Mouse (Mus musculus) gastrocnemius, postnatal 14 days (tissue): ENCODE measurements around the gene Clec18a. TPM values are rescaled to one million over a fixed set of nuclear protein-coding genes. Genes with fewer than 3 reads are reported as not detected.
A peak's percentile ranks its signal among the peaks of the same experiment; 100 is the strongest.
"Not testable (repeated sequence)": the region's sequence is repeated elsewhere in the genome, so short reads cannot be mapped to it uniquely, and the experiment has no call there.

Experiments
- DNase-seq: peaks from one replicate; pipeline ENCODE4 v3.0.0; 2021; ENCODE audit warnings: mixed read lengths
- intact Hi-C: fragments of 180-260 bp; cut with DNase I; formaldehyde crosslinking; loops from one replicate; pipeline ENCODE4 v1.15.1; 2025; ENCODE audit warnings: low total_unique reads
- long read RNA-seq, 2 experiments: library from polyadenylated mRNA; stranded (forward); transcript quantifications; one replicate each; pipeline ENCODE4 v2.0.0; 2021
- total RNA-seq, 2 experiments: library from RNA; stranded (reverse); gene quantifications; 2 replicates each; pipeline ENCODE4 v1.2.3; 2021

Gene Clec18a
- total RNA-seq: under 1 TPM; 0.53 to 0.96 TPM
- long read RNA-seq, experiment 1, partial matches to known transcripts: 0 of 2 reads
- long read RNA-seq, experiment 1, other reads (novel, unspliced or antisense): 2 of 2 reads
- long read RNA-seq, experiment 2: 0 reads

DNA sequence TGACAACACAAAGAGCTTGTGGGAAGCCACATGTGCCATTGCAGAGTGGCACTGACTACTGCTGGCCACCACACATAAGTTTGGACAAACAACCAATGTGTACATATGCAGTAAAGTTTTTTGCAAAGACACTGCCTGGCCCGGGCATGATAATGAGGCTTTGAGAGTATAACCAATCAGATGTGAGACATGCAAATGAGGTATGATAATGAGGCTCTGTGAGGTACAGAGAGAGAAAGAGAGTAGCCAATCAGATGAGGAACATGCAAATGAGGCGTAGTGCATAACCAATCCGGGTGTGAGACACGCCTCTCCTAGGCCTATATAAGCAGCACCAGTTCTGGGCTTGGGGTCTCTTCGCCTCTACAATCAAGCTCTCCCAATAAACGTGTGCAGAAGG lies at the start of gene Clec18a:
Gene Clec18a, minus strand, starts transcription at position 101 of the 400 bp plus-strand sequence.
- intact Hi-C loops, DNase-seq: not testable (repeated sequence)

GRCm38 (mm10) chr8:111130756-111131155 lies 38.5 kb upstream of the Clec18a start:
- intact Hi-C loops: no loop called here
- DNase-seq: no peak

- intact Hi-C loops: no loop called here
- no peak for DNase-seq
These were observed 27.3 kb upstream of the Clec18a start for GRCm38 (mm10) chr8:111119481-111119880.

GRCm38 (mm10) chr8:111114891-111115290 lies 22.7 kb upstream of the Clec18a start:
- no peak for DNase-seq
- intact Hi-C loops: no loop called here

DNA sequence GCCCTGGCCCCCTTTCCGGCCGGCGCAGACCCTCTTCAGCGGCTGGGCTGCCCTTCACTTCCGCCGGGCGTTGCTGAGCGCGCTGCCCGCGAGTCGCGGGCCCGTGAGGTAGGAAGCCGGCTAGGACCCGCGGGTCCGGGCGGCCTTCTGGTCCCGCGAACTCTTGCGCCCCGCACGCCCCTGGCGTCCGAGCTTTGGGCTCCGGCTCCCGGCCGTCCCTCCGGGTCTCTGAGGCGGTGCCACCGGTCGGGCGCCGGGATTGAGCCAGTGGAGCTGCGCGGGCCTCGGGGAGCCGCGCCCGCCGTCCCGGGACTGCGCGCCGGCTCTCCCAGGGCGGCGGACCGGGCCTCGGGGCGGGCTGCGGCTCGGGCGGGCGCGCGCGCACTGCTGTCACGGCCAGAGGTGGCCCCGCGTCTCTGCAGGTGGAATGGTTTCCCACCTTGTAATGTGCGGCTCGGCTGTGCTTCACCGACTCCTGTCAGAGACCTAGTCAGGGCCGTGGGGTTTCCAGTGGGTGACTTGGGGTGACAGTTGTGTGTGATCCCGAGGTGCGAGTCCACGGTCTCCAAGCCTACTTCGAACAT lies 2.6 kb upstream of the Clec18a start:
- DNase-seq: not testable (repeated sequence)
- intact Hi-C loops: loop anchor here (5.0 kb wide), 1 partner anchor 47 kb away; no protein-coding TSS in a partner anchor

DNA sequence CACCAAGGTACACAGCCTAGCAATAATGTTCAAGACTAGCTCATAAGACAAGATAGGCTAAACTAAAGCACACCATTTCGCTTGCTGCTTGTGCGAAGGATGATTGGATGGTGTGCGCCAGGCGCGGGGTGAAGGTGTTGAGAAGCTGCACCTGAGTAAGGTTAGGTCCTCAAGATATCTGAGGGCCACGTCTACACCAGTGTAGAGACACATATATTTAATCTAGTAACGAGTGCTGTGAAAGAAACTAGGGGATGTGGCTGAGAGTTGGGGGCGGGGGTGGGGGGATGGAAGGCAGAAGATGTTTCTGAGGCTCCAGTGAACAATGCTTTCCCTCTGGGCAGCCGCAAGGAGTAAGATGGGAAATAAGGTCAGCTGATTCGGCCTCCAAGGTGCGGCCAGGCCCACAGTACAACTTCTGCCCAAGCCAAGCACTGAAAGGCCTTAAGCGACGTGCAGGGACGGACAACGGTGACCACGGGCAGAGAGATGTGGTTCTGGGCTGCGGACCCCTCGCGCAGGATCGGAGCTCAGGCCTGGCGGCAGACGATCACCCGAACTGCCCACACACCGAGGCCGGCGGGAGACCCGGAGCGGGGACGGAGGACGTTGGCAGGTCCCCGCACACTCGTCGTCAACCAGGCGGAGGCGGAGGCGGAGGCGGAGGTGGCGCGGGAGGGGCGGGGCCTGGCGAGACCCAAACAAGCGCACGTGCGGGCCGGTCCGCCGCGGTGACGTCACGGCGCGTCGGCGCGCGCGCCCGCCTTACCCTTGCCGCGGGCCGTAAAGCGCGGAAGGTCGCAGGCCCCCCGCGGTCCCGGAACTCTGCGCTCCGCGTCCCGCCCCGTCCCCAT lies 1.9 kb upstream of the Clec18a start, which contains the start of gene Pdpr:
Gene Pdpr, plus strand, starts transcription at position 766 of the 854 bp plus-strand sequence.
- intact Hi-C loops: no loop called here
- DNase-seq: peak; percentile 94

GRCm38 (mm10) chr8:111091706-111092105 lies 520 bp downstream of the Clec18a start:
- intact Hi-C loops: no loop called here
- no peak for DNase-seq

DNA sequence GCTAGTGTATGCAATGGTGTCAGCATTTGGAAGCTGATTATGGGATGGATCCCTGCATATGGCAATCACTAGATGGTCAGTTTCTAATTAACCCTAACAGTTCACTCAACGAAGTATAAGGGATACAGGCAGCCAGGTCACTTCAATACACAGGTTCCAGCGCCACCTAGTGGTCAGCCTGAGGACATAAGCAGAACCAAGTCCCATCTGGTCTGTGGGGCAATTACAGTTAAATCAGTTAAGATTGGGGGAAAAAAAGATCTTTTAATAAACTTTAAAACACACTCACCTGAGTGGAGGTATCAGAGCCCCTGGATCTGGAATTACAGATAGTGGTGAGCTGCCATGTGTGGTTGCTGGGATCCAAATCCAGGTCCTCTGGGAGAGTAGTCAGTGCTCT lies 2.1 kb downstream of the Clec18a start:
- peak; percentile 80 for DNase-seq
- intact Hi-C loops: no loop called here

DNA sequence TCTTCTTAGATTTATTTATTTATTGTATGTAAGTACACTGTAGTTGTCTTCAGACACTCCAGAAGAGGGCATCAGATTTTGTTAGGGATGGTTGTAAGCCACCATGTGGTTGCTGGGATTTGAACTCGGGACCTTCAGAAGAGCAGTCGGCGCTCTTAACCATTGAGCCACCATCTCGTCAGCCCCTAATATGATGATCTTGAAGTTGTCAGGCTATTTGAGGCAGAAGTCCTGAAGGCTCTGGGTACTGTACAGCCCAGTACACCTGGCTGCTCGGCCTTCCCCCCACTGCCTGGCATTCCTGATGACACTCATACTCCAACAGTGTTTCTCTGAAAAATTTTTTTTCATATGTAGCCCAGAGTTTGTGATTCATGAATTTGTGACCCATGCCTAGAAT lies 8.3 kb downstream of the Clec18a start:
- not testable (repeated sequence) for DNase-seq
- intact Hi-C loops: loop anchor here (10.0 kb wide), 1 partner anchor 329 kb away; no protein-coding TSS in a partner anchor

GRCm38 (mm10) chr8:111081580-111082258 lies 10.5 kb downstream of the Clec18a start:
- intact Hi-C loops: loop anchor here (10.0 kb wide), 1 partner anchor 327 kb away; no protein-coding TSS in a partner anchor
- no peak for DNase-seq

GRCm38 (mm10) chr8:111079861-111080271 lies 12.4 kb downstream of the Clec18a start:
- intact Hi-C loops: loop anchor here (10.0 kb wide), 1 partner anchor 325 kb away; no protein-coding TSS in a partner anchor

DNA sequence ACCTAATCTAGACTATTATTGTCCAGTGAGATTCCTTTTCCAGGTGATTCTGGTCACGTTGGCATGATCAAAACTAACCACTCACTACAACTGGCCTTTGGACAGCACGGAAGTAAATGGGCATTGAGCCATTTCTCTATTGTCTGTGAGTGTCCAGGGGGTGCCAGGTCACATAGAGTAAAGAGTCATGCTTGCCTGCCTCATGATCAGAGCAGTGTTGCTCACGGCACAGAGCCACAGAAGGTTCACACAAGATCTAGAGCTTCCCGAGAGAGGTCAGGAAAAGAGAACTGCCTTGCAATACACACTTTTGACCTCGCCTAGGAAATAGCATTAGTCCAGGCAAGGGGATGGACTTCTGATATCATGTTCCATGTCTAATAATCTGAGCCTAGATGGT lies 12.8 kb downstream of the Clec18a start:
- DNase-seq: no peak
- intact Hi-C loops: no loop called here

More at GRCm38 (mm10) chr8:111079861-111080271, 12.4 kb downstream of the Clec18a start:
- DNase-seq: no peak

- no peak for DNase-seq
- intact Hi-C loops: no loop called here
These were observed 16.3 kb downstream of the Clec18a start for GRCm38 (mm10) chr8:111075926-111076325.

DNA sequence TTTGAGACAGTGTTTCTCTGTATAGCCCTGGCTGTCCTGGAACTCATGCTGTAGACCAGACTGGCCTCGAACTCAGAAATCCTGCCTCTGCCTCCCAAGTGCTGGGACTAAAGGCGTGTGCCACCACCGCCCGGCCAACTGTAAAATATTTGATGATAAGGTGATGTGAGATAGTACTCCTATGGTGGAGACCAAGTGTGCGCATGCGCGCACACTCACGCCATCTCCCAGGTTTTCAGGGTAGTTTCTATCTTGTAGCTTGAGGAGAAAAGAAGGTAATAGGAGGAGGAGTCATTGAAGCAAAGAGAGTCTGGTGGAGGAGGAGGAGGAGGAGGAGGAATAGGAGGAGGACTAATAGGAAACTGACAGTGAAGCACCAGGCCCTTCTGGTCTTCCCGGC lies 23.6 kb downstream of the Clec18a start:
- intact Hi-C loops, DNase-seq: not testable (repeated sequence)

GRCm38 (mm10) chr8:111067439-111067838 lies 24.8 kb downstream of the Clec18a start:
- intact Hi-C loops: no loop called here
- no peak for DNase-seq

GRCm38 (mm10) chr8:111066308-111066707 lies 25.9 kb downstream of the Clec18a start:
- intact Hi-C loops: no loop called here

DNA sequence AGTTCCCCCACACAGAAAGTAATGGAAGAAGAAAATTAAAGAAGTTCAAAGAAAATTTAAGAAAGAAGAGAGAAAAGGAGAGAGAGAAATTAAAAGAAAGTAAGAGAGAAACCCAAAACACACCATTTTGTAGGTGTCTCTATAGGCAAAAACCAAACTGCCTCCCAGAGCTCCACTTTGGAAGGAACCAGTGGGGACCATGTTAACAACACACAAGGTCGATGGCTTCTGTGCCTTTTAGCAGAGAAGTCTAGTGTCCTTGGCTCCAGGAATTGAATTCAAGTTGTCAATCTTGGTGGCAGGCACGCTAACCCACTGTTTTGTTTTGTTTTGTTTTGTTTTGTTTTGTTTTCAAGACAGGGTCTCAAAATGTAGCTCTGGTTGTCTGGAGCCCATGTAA lies 29.3 kb downstream of the Clec18a start:
- no peak for DNase-seq
- intact Hi-C loops: no loop called here

More at GRCm38 (mm10) chr8:111066308-111066707, 25.9 kb downstream of the Clec18a start:
- no peak for DNase-seq

DNA sequence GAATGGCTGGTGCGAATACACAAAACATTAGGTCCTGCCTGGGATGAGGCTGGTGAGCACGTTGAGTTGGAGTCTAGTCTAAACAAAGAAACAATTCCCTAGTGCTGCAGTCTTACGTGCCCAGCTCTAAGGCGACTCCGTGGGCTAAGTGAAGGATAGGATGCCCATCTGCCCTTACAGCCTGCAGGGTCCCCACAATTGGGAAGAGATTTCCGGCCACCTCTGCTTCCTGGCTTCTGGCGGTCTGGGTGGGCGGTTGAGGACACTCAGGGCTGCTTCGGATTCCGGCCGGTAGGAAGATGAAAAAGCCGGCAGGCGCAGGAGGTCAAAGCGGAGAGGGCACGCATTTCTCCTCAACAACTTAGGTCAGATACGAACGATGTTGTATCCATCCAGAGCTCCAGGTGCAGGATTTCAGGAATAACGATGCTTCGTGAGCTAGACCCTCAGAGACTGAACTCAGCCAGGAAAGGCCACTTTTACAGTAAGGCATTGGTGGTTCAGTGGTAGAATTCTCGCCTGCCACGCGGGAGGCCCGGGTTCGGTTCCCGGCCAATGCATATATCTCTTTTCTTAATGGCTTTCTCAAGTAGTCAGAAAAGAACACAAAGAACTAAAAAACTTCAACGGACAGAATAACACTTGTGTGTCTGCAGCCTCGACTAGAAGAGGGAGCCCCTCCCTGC lies 30.0 kb downstream of the Clec18a start:
- intact Hi-C loops: no loop called here
- peak; percentile 79 for DNase-seq

- no peak for DNase-seq
- intact Hi-C loops: no loop called here
These were observed 30.5 kb downstream of the Clec18a start for GRCm38 (mm10) chr8:111061688-111062071.
